Mouse (Mus musculus) forebrain, embryonic 16.5 days (tissue): ENCODE measurements around the gene Gm49405. TPM values are rescaled to one million over a fixed set of nuclear protein-coding genes. Genes with fewer than 3 reads are reported as not detected.
"Not testable (repeated sequence)": the region's sequence is repeated elsewhere in the genome, so short reads cannot be mapped to it uniquely, and the experiment has no call there.

Experiments used
- ATAC-seq: fragments of 200-750 bp; cut with Nextera tagmentation; 2 replicates; pipeline ENCODE4 v1.8.0; 2017; ENCODE audit warnings: mild to moderate bottlenecking, moderate library complexity
- H3K27ac ChIP-seq: fragments of 300-500 bp; sonication (generic); 2 replicates; pipeline ENCODE4 v1.5.1; 2014; ENCODE audit warnings: low read length, control low read depth
- H3K27me3 ChIP-seq: fragments of 300-500 bp; sonication (generic); replicated peaks from 2 replicates; pipeline ENCODE4 v1.6.1; 2014; ENCODE audit warnings: low read length; ENCODE audit not compliant: control insufficient read depth, insufficient read depth
- H3K36me3 ChIP-seq: fragments of 300-500 bp; sonication (generic); 2 replicates; pipeline ENCODE4 v1.6.1; 2014; ENCODE audit not compliant: control insufficient read depth, insufficient read depth
- H3K4me1 ChIP-seq: fragments of 300-500 bp; sonication (generic); replicated peaks from 2 replicates; pipeline ENCODE4 v1.6.1; 2014; ENCODE audit warnings: low read length; ENCODE audit not compliant: control insufficient read depth, insufficient read depth
- H3K4me2 ChIP-seq: fragments of 300-500 bp; sonication (generic); 2 replicates; pipeline ENCODE4 v1.6.1; 2014; ENCODE audit warnings: mild to moderate bottlenecking, low read length, control low read depth
- H3K4me3 ChIP-seq: fragments of 300-500 bp; sonication (generic); replicated peaks from 2 replicates; pipeline ENCODE4 v1.5.1; 2014; ENCODE audit warnings: mild to moderate bottlenecking, low read length, control low read depth
- H3K9ac ChIP-seq: fragments of 300-500 bp; sonication (generic); replicated peaks from 2 replicates; pipeline ENCODE4 v1.6.1; 2014; ENCODE audit warnings: low read depth, low read length, control low read depth
- H3K9me3 ChIP-seq: fragments of 300-500 bp; sonication (generic); 2 replicates; pipeline ENCODE4 v1.6.1; 2016; ENCODE audit warnings: low read length; ENCODE audit not compliant: control insufficient read depth
- WGBS: fragments of 180-500 bp; shearing (Covaris S2); extraction: QIAGEN DNeasy Blood & Tissue Kit; methylation state at CpG from one replicate; pipeline ENCODE4 v1.1.7; 2014; 5-methylcytosine and 5-hydroxymethylcytosine counted together
- polyA plus RNA-seq: library from polyadenylated mRNA; unstranded; fragments of >200 nt; fragmentation: Nextera tagmentation; extraction: Ambion mirVana; gene quantifications from 2 replicates; pipeline ENCODE4 v1.2.1, GENCODE M21; 2015

Gene Gm49405
- polyA plus RNA-seq, 1 experiment from 2014 or later, result 9.6 TPM

DNA sequence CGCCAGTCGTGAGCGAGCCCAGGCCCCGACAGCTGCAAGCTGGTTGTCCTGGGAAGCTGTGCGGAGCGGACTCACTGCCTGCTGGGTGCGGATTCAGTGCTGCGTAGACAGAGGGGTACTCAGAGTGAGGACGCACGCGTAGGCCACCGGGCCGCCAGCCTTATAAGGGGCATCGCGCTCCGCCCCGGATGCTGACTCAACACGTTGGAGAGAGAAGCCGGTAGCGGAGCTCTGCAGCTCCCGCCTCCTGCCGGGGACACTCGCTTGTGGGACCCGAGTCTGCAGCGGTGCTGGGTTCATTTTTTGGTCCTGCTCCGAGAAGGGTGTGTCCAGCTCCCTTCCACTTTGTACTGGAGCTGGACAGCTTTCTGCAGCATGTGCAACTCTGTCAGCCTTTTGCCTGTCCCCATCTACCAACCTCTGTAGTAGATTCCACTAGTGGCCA is 37.4 kb downstream of the Gm49405 start, which contains the start of gene Gstp1:
Gene Gstp1, minus strand, starts transcription at position 198 of the 445 bp plus-strand sequence.
- Histone ChIP-seq H3K36me3 (no peaks in the 10 kb centered on the region), H3K4me2 (peak within 1 kb of the TSS; percentile 82), H3K9me3 (no peaks in the 10 kb centered on the region), H3K9ac (peak within 1 kb of the TSS; percentile 85), H3K4me1 (peaks cover 12% of the 10 kb centered on the region; the same call in 1 of the 2 replicates), H3K27ac (peak within 1 kb of the TSS; percentile 47), H3K27me3 (no peaks in the 10 kb centered on the region), H3K4me3 (peak within 1 kb of the TSS; percentile 69)
- WGBS, result under 1% methylated on average over 26 of the region's 26 CpGs
- peak; percentile 94 for ATAC-seq

DNA sequence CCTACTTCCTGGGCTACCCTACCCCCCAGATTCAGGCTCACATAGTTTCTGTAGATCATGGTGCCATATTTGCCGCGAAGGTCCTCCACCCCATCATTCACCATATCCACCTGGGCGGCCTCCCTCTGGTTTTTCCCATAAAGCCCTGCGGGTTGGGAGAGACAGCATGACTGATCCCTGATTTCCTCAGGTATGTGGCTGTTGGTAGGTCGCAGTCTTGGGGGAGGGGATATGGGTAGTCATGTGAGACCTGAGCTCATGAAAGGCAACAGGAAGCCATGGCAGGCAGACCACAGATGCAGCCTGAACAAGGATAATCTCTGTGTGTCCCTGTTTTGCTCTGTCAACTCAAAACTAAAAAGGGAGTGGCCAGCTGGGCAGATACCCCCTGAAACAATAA is 40.5 kb downstream of the Gm49405 start:
- H3K27ac ChIP-seq, ATAC-seq, H3K9ac ChIP-seq, H3K4me3 ChIP-seq, H3K4me2 ChIP-seq, H3K36me3 ChIP-seq, H3K27me3 ChIP-seq, H3K9me3 ChIP-seq: not testable (repeated sequence)
- WGBS, result 83% methylated on average over 5 of the region's 5 CpGs
- peaks cover 15% of the 10 kb centered on the region for H3K4me1 ChIP-seq

DNA sequence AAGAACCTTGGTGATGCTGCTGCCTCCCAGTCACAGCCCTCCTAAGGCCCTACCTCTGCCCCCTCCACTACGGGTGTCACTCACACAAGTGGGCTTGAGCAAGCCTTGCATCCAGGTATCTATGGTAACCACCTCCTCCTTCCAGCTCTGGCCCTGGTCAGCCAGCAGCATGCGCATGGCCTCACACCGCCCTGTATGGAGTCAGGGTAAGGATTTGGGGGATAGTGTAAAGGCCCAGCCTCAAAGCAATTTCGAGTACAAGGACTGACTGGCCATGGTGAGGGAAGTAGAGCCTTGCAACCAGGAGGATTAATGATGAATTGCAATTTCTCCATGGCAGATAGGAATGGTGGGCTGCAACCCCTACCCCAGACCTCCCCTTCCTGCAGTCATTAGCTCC is 41.1 kb downstream of the Gm49405 start:
- H3K9ac ChIP-seq, ATAC-seq: not testable (repeated sequence)
- WGBS, result 84% methylated on average over 3 of the region's 4 CpGs

DNA sequence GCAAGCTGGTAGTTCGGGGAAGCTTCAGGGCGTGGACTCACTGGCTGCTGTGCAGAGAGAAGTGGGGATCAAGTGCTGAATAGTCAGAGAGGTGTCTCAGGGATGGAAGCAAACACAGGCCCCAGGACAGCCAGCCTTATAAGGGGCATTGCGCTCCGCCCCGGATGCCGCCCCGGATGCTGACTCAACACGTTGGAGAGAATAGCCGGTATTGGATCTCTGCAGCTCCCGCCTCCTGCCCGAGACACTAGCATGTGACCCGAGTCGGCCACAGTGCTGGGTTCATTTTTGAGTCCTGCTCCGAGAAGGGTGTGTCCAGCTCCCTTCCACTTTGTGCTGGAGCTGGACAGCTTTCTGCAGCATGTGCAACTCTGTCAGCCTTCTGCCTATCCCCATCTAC is 41.7 kb downstream of the Gm49405 start:
- WGBS, result 73% methylated on average over 14 of the region's 14 CpGs
- no peak for ATAC-seq
- Histone ChIP-seq H3K4me3 (no peak overlapping the region), H3K27me3 (no peaks in the 10 kb centered on the region), H3K36me3 (no peaks in the 10 kb centered on the region), H3K9me3 (no peaks in the 10 kb centered on the region), H3K4me1 (peaks cover 14% of the 10 kb centered on the region), H3K9ac (no peak overlapping the region), H3K27ac (no peak overlapping the region), H3K4me2 (no peak overlapping the region)

More for the DNA sequence above, 41.1 kb downstream of the Gm49405 start:
- H3K27ac ChIP-seq, H3K27me3 ChIP-seq, H3K4me3 ChIP-seq, H3K9me3 ChIP-seq, H3K4me2 ChIP-seq, H3K36me3 ChIP-seq: not testable (repeated sequence)
- H3K4me1 ChIP-seq, result peaks cover 17% of the 10 kb centered on the region

DNA sequence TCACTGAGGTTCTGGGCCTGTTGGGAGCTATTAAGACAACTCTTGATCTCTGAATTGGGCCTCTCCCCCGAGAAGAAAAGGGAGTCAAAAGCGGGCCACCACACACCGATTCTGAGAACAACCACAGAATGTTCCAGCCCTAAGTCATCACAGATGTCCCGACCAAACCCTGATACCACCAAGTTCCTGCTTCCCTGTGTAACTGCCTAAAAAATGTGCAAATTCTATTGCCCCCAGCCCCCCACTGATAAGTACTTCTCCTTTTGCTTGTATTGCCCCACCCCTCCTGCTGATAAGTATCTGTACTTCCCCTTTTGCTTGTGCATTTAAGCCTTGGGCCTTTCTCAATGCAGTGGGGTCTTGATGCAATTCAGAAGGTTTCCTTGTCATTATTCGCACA is 43.7 kb downstream of the Gm49405 start:
- H3K36me3 ChIP-seq, ATAC-seq, H3K9me3 ChIP-seq, H3K4me3 ChIP-seq, H3K4me2 ChIP-seq, H3K27ac ChIP-seq, H3K27me3 ChIP-seq, H3K9ac ChIP-seq, H3K4me1 ChIP-seq: not testable (repeated sequence)
- 90% methylated on average over 5 of the region's 5 CpGs for WGBS

DNA sequence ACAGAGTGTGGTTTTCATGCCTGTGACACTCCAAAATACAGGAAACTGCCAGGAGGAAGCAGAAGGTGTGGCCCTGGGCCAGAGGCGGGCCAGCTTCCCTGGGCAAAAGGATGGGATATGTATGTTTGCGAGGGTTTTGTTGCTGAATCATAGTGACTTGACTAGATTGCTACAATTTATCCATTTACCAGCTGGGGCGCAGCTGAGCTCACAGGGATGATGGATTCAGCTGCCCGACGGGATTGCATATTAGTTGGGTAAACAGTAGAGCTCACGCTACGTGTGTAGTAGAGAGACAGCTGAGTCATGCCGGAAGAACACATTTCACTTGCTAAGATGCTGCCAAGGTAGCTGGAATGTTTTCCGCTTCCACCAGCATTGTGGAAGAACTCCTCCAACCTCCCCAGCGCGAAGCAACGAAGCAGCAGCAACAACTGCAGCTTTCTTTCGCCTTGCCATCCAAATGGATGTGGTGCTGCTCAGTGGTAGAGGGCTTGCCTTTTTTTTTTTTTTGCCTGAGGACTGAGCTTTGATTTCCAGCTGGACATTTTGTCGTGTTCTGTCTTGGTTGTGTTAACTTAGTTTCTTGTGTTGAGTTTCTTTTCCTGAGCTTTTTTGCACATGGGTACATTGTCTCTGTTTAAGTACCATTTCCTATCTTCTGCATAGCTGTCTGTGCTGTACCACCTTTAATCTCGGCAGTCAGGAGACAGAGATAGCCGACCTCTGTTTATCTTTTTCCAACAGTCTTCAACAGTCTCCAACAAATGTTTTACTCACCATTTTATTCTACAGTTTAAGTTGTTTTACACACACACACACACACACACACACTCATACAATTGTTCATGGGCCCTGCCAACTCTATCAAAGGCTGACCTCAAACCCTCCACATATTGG is 45.8 kb downstream of the Gm49405 start, which contains the start of gene Gstp2:
Gene Gstp2, minus strand, starts transcription at position 58 of the 900 bp plus-strand sequence.
- no peaks in the 10 kb centered on the region for H3K36me3 ChIP-seq
- H3K9me3 ChIP-seq, result no peaks in the 10 kb centered on the region
- H3K4me1 ChIP-seq, result peaks cover 7% of the 10 kb centered on the region
- H3K4me2 ChIP-seq, result peak within 1 kb of the TSS; percentile 28
- no peak within 1 kb of the TSS for H3K4me3 ChIP-seq
- no peaks in the 10 kb centered on the region for H3K27me3 ChIP-seq
- H3K27ac ChIP-seq, result no peak within 1 kb of the TSS; the same call in 1 of the 2 replicates
- 45% methylated on average over 16 of the region's 16 CpGs for WGBS
- ATAC-seq, result peak; percentile 50; the same call in 1 of the 2 replicates
- no peak within 1 kb of the TSS for H3K9ac ChIP-seq

DNA sequence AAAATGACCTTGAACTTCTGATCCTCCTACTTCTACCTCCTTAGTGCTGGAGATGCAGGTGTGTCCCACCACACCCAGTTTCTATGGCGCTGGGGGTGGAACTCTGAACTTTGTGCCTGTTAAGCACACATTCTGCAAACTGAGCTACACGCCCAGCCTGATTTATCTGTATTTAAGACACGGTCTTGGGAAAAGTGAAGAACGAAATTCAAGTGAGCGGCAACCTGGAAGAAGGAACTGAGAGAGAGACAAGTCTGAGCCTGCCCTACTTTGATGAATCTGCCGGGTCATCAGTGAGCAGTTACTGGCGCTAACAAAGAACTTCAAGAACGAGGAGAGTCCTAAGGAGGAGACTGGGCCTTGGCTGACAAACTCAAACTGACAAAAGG is 46.4 kb downstream of the Gm49405 start:
- Histone ChIP-seq H3K4me3 (no peak overlapping the region), H3K36me3 (no peaks in the 10 kb centered on the region), H3K4me2 (no peak overlapping the region), H3K9ac (no peak overlapping the region), H3K9me3 (no peaks in the 10 kb centered on the region), H3K27ac (no peak overlapping the region), H3K27me3 (no peaks in the 10 kb centered on the region), H3K4me1 (peaks cover 7% of the 10 kb centered on the region)
- 84% methylated on average over 8 of the region's 8 CpGs for WGBS
- ATAC-seq, result no peak

DNA sequence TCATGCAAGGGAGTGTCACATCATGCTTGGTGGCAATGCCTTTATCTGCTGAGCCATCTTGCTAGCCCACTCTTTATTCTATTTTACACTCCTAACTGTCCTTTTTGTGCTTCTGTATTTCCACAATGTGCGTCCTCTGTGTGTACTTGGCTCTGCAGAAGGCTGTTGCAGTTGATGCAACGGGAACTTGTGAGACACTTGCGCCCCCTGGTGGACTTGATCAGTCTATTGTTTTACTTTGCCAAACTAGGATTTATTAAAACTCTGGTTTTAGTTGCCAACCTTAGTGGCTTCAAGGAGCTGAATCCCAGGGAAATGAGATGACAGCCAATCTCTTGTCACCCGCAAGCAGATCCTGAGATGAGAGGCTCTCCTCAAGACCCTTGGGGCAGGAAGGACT is 47.4 kb downstream of the Gm49405 start:
- Histone ChIP-seq H3K4me3 (no peak overlapping the region), H3K4me2 (no peak overlapping the region), H3K27me3 (no peaks in the 10 kb centered on the region), H3K4me1 (peaks cover 7% of the 10 kb centered on the region), H3K9me3 (no peaks in the 10 kb centered on the region), H3K36me3 (no peaks in the 10 kb centered on the region), H3K27ac (no peak overlapping the region), H3K9ac (no peak overlapping the region)
- 9% methylated on average over 4 of the region's 4 CpGs for WGBS
- ATAC-seq, result no peak

DNA sequence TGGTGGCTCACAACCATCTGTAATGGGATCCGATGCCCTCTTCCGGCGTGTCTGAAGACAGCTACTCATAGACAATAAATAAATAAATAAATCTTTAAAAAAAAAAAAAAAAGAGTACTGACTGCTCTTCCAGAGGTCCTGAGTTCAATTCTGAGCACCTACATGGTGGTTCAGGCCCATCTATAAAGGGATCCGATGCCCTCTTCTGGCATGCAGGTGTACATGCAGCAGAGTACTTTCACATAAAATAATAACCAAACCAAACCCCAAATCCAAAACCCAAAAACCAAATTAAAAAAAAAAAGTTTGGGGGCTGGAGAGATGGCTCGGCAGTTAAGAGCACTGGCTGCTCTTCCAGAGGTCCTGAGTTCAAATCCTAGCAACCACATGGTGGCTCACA is 48.6 kb downstream of the Gm49405 start:
- ATAC-seq, H3K27me3 ChIP-seq, H3K9ac ChIP-seq, H3K27ac ChIP-seq, H3K4me2 ChIP-seq, H3K4me3 ChIP-seq, H3K4me1 ChIP-seq, H3K36me3 ChIP-seq, H3K9me3 ChIP-seq: not testable (repeated sequence)
- 88% methylated on average over 5 of the region's 5 CpGs for WGBS
